In genomic region chr16:57550088-57550487, GRCm38 (mm10) we compare ENCODE assay signal across 12 mouse cellular contexts. TPM values are rescaled to one million over a fixed set of nuclear protein-coding genes. Genes with fewer than 3 reads are reported as not detected.
DNase-seq lines count a peak whose midpoint lies in the region; ATAC-seq lines count a peak whose summit lies in the region.
"Had no signal": no experiment of that assay in that cellular context is flagged by ENCODE, and none has a peak within 500 bp of the region (broad histone marks: within the 10 kb centered on the region; RNA-seq: fewer than 3 reads in every experiment).

No protein-coding gene starts in this region.

- peak overlapping the region; percentile 78 for H3K4me3 ChIP-seq in kidney, embryonic 14.5 days (ENCODE audit: low read length)
- H3K4me3 ChIP-seq in hindbrain, embryonic 14.5 days (replicated peaks; ENCODE audit: low read length) = peak overlapping the region; percentile 63; the same call in 1 of the 2 replicates
- peak overlapping the region; percentile 61 for H3K4me3 ChIP-seq in macrophage (ENCODE audit: inconsistent target)

- WGBS in kidney, embryonic 14.5 days = 63% methylated on average over 3 of the region's 3 CpGs
- WGBS in hindbrain, embryonic 14.5 days = 59% methylated on average over 3 of the region's 3 CpGs
- WGBS in macrophage (ENCODE audit: missing documents) = 2% methylated on average over 3 of the region's 3 CpGs

- H3K9me3 ChIP-seq in kidney, embryonic 14.5 days (ENCODE audit: control insufficient read depth, low read length) = no peaks in the 10 kb centered on the region
- no peaks in the 10 kb centered on the region for H3K9me3 ChIP-seq in hindbrain, embryonic 14.5 days (ENCODE audit: control insufficient read depth, low read length)

- peaks cover 47% of the 10 kb centered on the region for H3K79me2 ChIP-seq in macrophage (ENCODE audit: inconsistent target)

- ATAC-seq in kidney, embryonic 14.5 days (ENCODE audit: low FRiP score, low TSS enrichment) = no peak
- ATAC-seq in hindbrain, embryonic 14.5 days (ENCODE audit: low FRiP score) = no peak

- peaks cover 2% of the 10 kb centered on the region; the same call in 1 of the 2 replicates for H3K4me1 ChIP-seq in kidney, embryonic 14.5 days (ENCODE audit: control insufficient read depth, insufficient read depth, low read length)
- H3K4me1 ChIP-seq in hindbrain, embryonic 14.5 days (replicated peaks; ENCODE audit: control insufficient read depth, insufficient read depth, low read length) = no peaks in the 10 kb centered on the region

- no peaks in the 10 kb centered on the region for H3K27me3 ChIP-seq in kidney, embryonic 14.5 days (ENCODE audit: control insufficient read depth, insufficient read depth, low read length)
- H3K27me3 ChIP-seq in hindbrain, embryonic 14.5 days (ENCODE audit: control insufficient read depth, insufficient read depth, low read length) = peaks cover 11% of the 10 kb centered on the region
- H3K27me3 ChIP-seq: Patski had no signal

- DNase-seq in kidney, postnatal 10 days = no peak
- peak; percentile 30 for DNase-seq in NIH3T3 (ENCODE audit: low read depth)
- no peak for DNase-seq in hindbrain, embryonic 14.5 days (ENCODE audit: low spot score)
- DNase-seq in frontal cortex, postnatal 10 days (ENCODE audit: low spot score in 2 of 2) = no peak
- DNase-seq in layer of hippocampus, adult 8-10 months (ENCODE audit: low spot score in 2 of 2) = no peak
- no peak for DNase-seq in embryo, embryonic 10 days (ENCODE audit: low spot score)
- DNase-seq: cerebellum, adult 9-10 months; kidney, postnatal 36 days; right cerebral cortex, postnatal 4 days had no signal

- H3K9ac ChIP-seq in kidney, embryonic 14.5 days (ENCODE audit: low read depth, low read length) = peak overlapping the region; percentile 93; the same call in 1 of the 2 replicates
- no peak overlapping the region for H3K9ac ChIP-seq in hindbrain, embryonic 14.5 days

- no peaks in the 10 kb centered on the region for H3K36me3 ChIP-seq in kidney, embryonic 14.5 days (ENCODE audit: control insufficient read depth, insufficient read depth, low read length)
- H3K36me3 ChIP-seq in hindbrain, embryonic 14.5 days (replicated peaks; ENCODE audit: control insufficient read depth, insufficient read depth) = no peaks in the 10 kb centered on the region
- no peaks in the 10 kb centered on the region for H3K36me3 ChIP-seq in macrophage (ENCODE audit: inconsistent target)

- no peak overlapping the region for H3K27ac ChIP-seq in kidney, embryonic 14.5 days (ENCODE audit: low read depth, low read length)
- no peak overlapping the region for H3K27ac ChIP-seq in hindbrain, embryonic 14.5 days
- H3K27ac ChIP-seq in macrophage = peak overlapping the region; percentile 69

- peak overlapping the region; percentile 83 for H3K4me2 ChIP-seq in kidney, embryonic 14.5 days (replicated peaks; ENCODE audit: low read depth, low read length)
- H3K4me2 ChIP-seq in hindbrain, embryonic 14.5 days (replicated peaks) = peak overlapping the region; percentile 88

RNA-seq across cellular contexts. Expression of gene Cmss1, which starts 56.6 kb away (rescaled TPM):
- polyA plus RNA-seq in kidney, embryonic 14.5 days (2014; fragmentation: Nextera tagmentation; extraction: Ambion mirVana) = 63.4 and 74.2 TPM in 2 replicates
- 32.6 and 38.8 TPM in 2 replicates for polyA plus RNA-seq in hindbrain, embryonic 14.5 days (2014; fragmentation: Nextera tagmentation; extraction: Ambion mirVana)
- total RNA-seq in macrophage (2018; cell fraction: chromatin; rRNA removed) = 10 to 100 TPM in 1 of 26 experiments, 1 to 10 TPM in 24, not detected in 1; 2.2 to 11.4 (median 7.1) TPM
- 1 to 10 TPM; 4.8 to 8.8 (median 6.3) TPM for total RNA-seq in macrophage (2018; cell fraction: cytosol; rRNA removed)
- 10 to 100 TPM in 2 of 26 experiments, 1 to 10 TPM in 24; 2.0 to 13.8 (median 5.9) TPM for total RNA-seq in macrophage (2018; cell fraction: nucleus; rRNA removed)
- polyA plus RNA-seq in macrophage (2018) = 4.7 to 12.1 TPM (median 7.3 TPM) in 3 replicates
- total RNA-seq in layer of hippocampus, adult 8-10 months (2022) = 10 to 100 TPM; 17.1 to 20.4 (median 18.0) TPM
